Mouse (Mus musculus) erythroblast, embryonic 14.5 days (primary cell): ENCODE data around the gene Pink1.

Experiments
- GATA1 ChIP-seq: IDR thresholded peaks from 2 replicates; pipeline ENCODE4 v1.6.1; 2012; ENCODE audit warnings: low read length, inconsistent platforms, mixed read lengths
- TAL1 ChIP-seq: IDR thresholded peaks from 3 replicates; pipeline ENCODE4 v1.6.1; 2012; ENCODE audit warnings: low read length, inconsistent platforms, mixed read lengths

- TF ChIP-seq GATA1 = no peak
- no peak for TF ChIP-seq TAL1
Observed at GRCm38 (mm10) chr4:138307025-138307424, 19.1 kb downstream of the Pink1 start.
